Mouse (Mus musculus) thymus, adult 18-20 months (tissue): ENCODE data around the gene 2610318N02Rik.

Source experiments
- DNase-seq, 2 experiments: peaks; one replicate each; pipeline ENCODE4 v3.0.0; 2022; ENCODE audit warnings: mixed read lengths in 2 of 2

Gene 2610318N02Rik

GRCm38 (mm10) chr16:17110771-17111743 is 13.9 kb downstream of the 2610318N02Rik start, which contains the start of gene Ppil2:
TSS of gene Ppil2 (minus strand) at chr16:17111257.
- DNase-seq: peak; percentile 57 to 70

DNA sequence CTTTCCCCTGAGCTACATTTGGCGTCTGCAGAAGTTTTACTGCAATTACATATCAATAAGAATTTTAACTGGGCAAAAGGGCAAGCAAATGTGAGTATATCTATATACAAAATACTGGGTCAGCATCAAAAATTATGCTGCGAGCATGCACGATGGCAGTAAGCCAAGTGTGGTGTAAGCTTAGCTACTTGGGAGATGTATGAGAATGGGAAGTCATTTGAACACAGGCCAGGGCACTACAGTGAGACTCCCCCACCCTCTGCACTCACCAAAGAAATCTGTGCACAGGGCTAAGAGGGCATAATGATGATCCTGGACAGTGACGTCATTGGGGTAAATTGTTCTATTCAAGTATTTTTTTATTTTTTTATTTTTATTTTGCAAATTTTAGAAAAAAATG is 20.4 kb downstream of the 2610318N02Rik start:
- no peak for DNase-seq

DNA sequence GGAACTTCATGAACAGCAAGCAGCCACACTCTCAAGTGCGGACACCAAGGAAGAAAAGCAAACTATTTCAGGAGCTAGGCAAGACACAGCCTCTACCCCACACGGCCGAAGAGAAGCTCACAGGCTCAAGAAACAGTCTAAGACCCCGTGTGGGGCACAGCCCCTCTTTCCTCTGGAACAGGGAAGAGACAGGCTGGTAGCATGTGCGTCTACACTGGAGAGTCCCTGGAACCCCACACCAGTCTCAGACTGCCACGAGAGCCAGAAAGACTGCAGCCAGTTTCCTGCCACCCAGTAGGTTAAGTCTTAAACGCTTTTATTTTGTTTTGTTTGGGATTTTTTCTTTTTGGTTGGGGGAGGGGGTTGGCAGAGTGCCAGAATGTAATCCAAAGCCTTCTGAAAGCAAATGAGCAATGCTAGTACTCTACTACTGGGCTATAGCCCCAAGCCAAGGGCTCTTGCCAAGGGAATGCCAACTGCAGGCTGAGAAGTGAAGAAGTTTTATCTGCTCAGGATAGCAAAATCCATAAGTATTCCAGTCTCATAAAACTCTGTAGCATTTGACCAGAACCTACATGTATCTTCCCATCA is 22.2 kb downstream of the 2610318N02Rik start:
- DNase-seq: no peak

DNA sequence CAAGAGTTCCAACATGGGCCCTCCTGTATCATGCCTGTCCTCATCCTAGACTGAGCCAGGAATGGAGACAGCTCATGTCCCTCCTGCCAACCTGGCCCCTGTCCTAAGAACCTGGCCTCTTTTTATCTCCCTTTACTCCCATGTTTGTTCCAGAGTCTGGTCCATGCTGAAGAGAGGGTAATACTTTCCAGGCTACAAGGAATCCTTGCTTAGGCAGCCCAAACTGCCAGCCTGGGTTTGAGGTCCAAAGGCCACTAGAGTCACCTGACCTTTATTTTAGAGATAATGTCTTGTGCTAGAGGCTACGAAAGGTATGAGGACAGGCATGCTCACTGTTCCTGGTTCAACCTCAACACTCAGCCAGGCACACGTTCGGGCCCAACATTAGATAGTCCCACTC is 28.0 kb downstream of the 2610318N02Rik start:
- no peak for DNase-seq

GRCm38 (mm10) chr16:17088346-17088745 is 36.6 kb downstream of the 2610318N02Rik start:
- no peak for DNase-seq

- DNase-seq: no peak
These were observed 38.2 kb downstream of the 2610318N02Rik start for GRCm38 (mm10) chr16:17086669-17087193.

- DNase-seq: no peak
These were observed 38.7 kb downstream of the 2610318N02Rik start for GRCm38 (mm10) chr16:17086241-17086640.

- DNase-seq: no peak
These were observed 39.3 kb downstream of the 2610318N02Rik start for GRCm38 (mm10) chr16:17085636-17086035.

GRCm38 (mm10) chr16:17082121-17082792 is 42.7 kb downstream of the 2610318N02Rik start:
- no peak for DNase-seq

DNA sequence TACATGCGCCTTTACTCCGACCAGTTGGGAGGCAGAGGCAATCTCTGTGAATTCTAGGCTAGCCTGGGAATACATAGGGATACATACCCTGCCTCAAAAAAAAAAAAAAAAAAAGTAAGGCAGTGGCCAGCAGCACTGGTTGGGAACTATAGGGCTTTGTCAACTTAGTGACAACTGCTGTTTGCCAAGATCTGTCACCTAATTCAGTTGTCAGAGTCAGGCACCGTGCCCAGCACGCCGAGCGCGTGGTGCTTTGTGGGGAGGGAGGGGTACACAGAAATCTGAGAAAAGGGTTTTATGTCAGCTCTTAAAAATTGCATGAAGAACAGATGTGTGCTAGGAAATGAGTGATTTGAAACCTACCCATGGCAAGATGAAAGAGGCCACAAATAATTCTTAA is 46.9 kb downstream of the 2610318N02Rik start:
- no peak for DNase-seq

- DNase-seq: no peak
These were observed 48.1 kb downstream of the 2610318N02Rik start for GRCm38 (mm10) chr16:17076869-17077268.

DNA sequence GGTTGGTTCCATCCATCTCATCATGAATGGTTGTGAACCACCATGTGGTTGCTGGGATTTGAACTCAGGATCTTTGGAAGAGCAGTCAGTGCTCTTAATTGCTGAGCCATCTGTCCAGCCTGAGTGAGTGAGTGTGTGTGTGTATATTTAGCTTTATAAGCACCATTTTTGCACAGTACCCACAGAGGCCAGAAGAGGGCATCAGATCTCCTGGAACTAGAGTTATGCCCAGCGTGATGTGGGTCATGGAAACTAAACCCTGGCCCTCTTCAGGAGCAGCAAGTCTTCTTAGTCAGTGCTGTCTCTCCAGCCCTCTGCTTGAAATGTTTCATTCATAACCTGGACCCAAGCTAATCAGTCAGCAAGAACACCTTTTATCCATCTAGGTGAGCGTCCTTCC is 48.7 kb downstream of the 2610318N02Rik start:
- DNase-seq: no peak

GRCm38 (mm10) chr16:17073000-17073399 is 52.0 kb downstream of the 2610318N02Rik start:
- DNase-seq: no peak

- no peak for DNase-seq
These were observed 54.3 kb downstream of the 2610318N02Rik start for GRCm38 (mm10) chr16:17070716-17071115.

- peak; percentile 63 to 65 for DNase-seq
These were observed 55.2 kb downstream of the 2610318N02Rik start, which contains the start of gene Ypel1 for GRCm38 (mm10) chr16:17069511-17070443. TSS of gene Ypel1 (plus strand) at chr16:17069696.

GRCm38 (mm10) chr16:17067552-17067951 is 57.4 kb downstream of the 2610318N02Rik start:
- no peak for DNase-seq
